Mouse (Mus musculus) liver, postnatal 0 days (tissue): ENCODE data around the gene Mmd. TPM values are rescaled to one million over a fixed set of nuclear protein-coding genes. Genes with fewer than 3 reads are reported as not detected.

ENCODE experiments used
- ATAC-seq: fragments of 200-750 bp; cut with Nextera tagmentation; 2 replicates; pipeline ENCODE4 v1.8.0; 2017; ENCODE audit warnings: mild to moderate bottlenecking, moderate library complexity
- DNase-seq: peaks from one replicate; pipeline ENCODE4 v3.0.0-alpha.2; 2016
- H3K27ac ChIP-seq: fragments of 300-500 bp; sonication (generic); 2 replicates; pipeline ENCODE4 v1.5.1; 2014; ENCODE audit warnings: antibody characterized with exemption, moderate library complexity, mild to moderate bottlenecking, low read depth
- H3K27me3 ChIP-seq: fragments of 300-500 bp; sonication (generic); 2 replicates; pipeline ENCODE4 v1.6.1; 2014; ENCODE audit warnings: low read length, control low read depth, mixed read lengths; ENCODE audit not compliant: insufficient read depth
- H3K36me3 ChIP-seq: fragments of 300-500 bp; sonication (generic); replicated peaks from 2 replicates; pipeline ENCODE4 v1.6.1; 2014; ENCODE audit warnings: mild to moderate bottlenecking, control low read depth, low read length, moderate library complexity, mixed read lengths; ENCODE audit not compliant: insufficient read depth
- H3K4me1 ChIP-seq: fragments of 300-500 bp; sonication (generic); 2 replicates; pipeline ENCODE4 v1.6.1; 2014; ENCODE audit warnings: antibody characterized with exemption, mild to moderate bottlenecking, control low read depth; ENCODE audit not compliant: insufficient read depth
- H3K4me2 ChIP-seq: fragments of 300-500 bp; sonication (generic); 2 replicates; pipeline ENCODE4 v1.6.1; 2014; ENCODE audit warnings: low read depth, mild to moderate bottlenecking, low read length, moderate library complexity, mixed read lengths
- H3K4me3 ChIP-seq: fragments of 300-500 bp; sonication (generic); 2 replicates; pipeline ENCODE4 v1.5.1; 2014; ENCODE audit warnings: low read depth, low read length
- H3K9ac ChIP-seq: fragments of 300-500 bp; sonication (generic); replicated peaks from 2 replicates; pipeline ENCODE4 v1.6.1; 2014; ENCODE audit warnings: mild to moderate bottlenecking, moderate library complexity
- H3K9me3 ChIP-seq: fragments of 300-500 bp; sonication (generic); 2 replicates; pipeline ENCODE4 v1.6.1; 2016; ENCODE audit warnings: mild to moderate bottlenecking, control low read depth, low read length, mixed read lengths
- CTCF ChIP-seq: sonication (generic); IDR thresholded peaks from 2 replicates; pipeline ENCODE4 v1.5.1; 2016; ENCODE audit warnings: antibody characterized with exemption, low read depth
- EP300 ChIP-seq: IDR thresholded peaks from 2 replicates; pipeline ENCODE4 v1.6.1; 2016; ENCODE audit warnings: antibody characterized with exemption, low read depth, mild to moderate bottlenecking
- WGBS: fragments of 180-500 bp; shearing (Covaris S2); extraction: QIAGEN DNeasy Blood & Tissue Kit; methylation state at CpG from one replicate; pipeline ENCODE4 v1.1.7; 2014; ENCODE audit not compliant: insufficient replicate concordance; 5-methylcytosine and 5-hydroxymethylcytosine counted together
- polyA plus RNA-seq: library from polyadenylated mRNA; unstranded; fragments of >200 nt; fragmentation: Nextera tagmentation; extraction: Ambion mirVana; gene quantifications from 2 replicates; pipeline ENCODE4 v1.2.1, GENCODE M21; 2015

Gene Mmd
- polyA plus RNA-seq, 1 experiment from 2014 or later, result 51.1 TPM

DNA sequence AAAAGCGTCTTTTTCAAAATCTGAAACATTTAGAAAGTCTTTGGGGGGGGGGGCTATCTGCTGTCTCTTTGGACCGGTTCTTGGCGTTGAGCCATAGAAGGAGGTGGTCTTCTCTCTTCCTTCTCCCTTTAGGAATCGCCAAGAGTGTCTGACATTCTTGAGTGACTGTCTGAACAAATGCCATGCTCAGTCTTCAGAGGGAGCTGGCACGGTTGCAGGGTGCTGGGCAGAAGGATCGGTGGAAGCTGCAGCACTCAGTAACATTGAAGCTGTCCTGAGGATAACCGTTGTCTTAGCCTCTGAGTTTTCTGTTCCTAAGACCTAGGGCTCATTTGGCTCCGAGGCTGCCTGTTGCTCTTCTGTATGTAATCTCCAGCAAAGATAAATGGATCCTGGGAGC, 3.1 kb downstream of the Mmd start:
- Histone ChIP-seq H3K4me1 (peaks cover 34% of the 10 kb centered on the region), H3K4me2 (peak overlapping the region; percentile 40; the same call in 1 of the 2 replicates), H3K36me3 (no peaks in the 10 kb centered on the region), H3K27ac (no peak overlapping the region), H3K9ac (no peak overlapping the region), H3K9me3 (no peaks in the 10 kb centered on the region), H3K4me3 (no peak overlapping the region), H3K27me3 (no peaks in the 10 kb centered on the region)
- TF ChIP-seq CTCF (no peak), EP300 (no peak)
- 65% methylated on average over 8 of the region's 8 CpGs for WGBS
- ATAC-seq, result no peak
- no peak for DNase-seq

DNA sequence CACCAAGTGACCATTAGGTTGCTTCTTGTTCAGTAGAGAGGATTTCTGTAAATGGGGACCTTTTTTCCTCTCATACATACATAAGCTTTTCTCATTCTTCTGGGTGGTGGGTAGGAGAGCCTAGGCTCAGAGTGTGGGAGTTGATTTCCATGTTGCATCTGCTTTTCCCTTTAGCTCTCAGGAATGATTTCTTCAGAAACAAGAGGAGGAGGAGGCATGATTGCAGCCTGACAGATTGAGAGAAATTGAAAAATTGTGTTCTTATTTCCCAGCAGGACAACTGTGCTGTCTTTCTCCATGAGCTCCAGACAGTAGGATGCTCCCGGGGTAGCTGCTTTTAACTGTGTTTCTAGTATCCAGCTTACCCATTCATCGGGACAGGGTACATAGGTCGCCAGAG, 5.3 kb downstream of the Mmd start:
- no peak overlapping the region for H3K4me3 ChIP-seq
- H3K9me3 ChIP-seq, result no peaks in the 10 kb centered on the region
- no peak overlapping the region for H3K9ac ChIP-seq
- H3K36me3 ChIP-seq, result peaks cover 6% of the 10 kb centered on the region; the same call in 1 of the 2 replicates
- H3K27me3 ChIP-seq, result no peaks in the 10 kb centered on the region
- TF ChIP-seq CTCF (no peak), EP300 (no peak)
- 86% methylated on average over 3 of the region's 3 CpGs for WGBS
- no peak overlapping the region for H3K4me2 ChIP-seq
- DNase-seq (no peak), ATAC-seq (no peak)
- peaks cover 35% of the 10 kb centered on the region for H3K4me1 ChIP-seq
- no peak overlapping the region for H3K27ac ChIP-seq

DNA sequence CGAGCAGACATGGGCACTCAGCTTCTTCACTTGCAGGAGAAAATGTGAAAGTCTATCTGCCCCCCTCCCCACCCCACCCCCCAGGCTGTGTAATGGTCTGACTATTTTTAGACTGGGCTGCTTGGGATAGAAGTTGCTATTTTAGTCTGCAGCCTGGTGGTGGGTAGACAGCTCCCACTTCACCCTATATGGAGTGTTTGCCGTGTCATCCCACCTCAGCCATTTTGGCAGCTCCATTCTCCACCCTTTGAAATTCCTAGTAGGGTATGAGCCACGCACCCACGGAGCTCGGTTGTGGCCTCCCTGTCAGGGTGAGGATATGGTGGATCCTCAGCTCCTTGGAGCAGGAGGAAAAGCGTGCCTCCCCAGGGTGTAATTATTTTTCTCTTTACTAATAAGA, 6.4 kb downstream of the Mmd start:
- 79% methylated on average over 6 of the region's 6 CpGs for WGBS
- H3K4me3 ChIP-seq, result no peak overlapping the region
- H3K4me1 ChIP-seq, result peaks cover 31% of the 10 kb centered on the region
- H3K9me3 ChIP-seq, result no peaks in the 10 kb centered on the region
- ATAC-seq, result no peak
- H3K36me3 ChIP-seq, result peaks cover 12% of the 10 kb centered on the region
- TF ChIP-seq CTCF, result no peak
- no peaks in the 10 kb centered on the region for H3K27me3 ChIP-seq
- no peak overlapping the region for H3K9ac ChIP-seq
- no peak for DNase-seq
- 0 out of 2 replicates have a peak overlapping the region, but pooled peaks have one; percentile 16 for H3K27ac ChIP-seq
- H3K4me2 ChIP-seq, result no peak overlapping the region

DNA sequence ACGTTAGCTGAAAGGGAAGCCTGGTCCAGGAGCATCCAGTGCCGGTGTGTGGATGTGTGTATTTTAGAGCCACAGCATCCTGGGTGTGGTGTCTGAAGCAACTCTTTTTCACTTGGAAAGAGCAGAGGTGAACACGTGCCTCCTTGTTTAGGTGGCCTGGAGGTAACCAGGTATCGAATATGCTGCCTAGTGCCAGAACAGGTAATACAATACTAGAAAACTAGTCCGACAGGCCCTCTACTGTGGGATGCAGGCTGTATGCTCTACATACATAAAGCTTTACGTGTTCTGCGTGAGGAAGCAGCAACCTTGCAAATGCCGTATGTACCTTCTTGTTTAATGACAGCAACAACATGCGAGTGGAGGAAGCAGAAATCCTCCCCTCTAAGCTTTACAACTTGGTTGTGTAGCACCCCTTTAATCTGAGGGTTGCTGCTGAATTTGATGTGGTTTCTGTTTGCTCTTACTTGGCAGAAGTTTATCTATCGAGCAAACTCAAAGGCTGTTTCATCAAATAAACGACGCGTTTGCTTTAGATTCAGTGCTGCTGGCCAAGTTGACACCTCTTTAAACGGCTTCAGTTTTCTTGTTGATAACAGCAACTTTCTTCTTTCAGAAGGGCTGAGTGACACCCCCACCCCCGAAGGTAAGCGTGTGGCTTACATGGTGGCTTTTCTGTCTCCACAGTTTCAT, 7.7 kb downstream of the Mmd start:
- peak overlapping the region; percentile 54 for H3K4me2 ChIP-seq
- peaks cover 25% of the 10 kb centered on the region for H3K36me3 ChIP-seq
- WGBS, result 57% methylated on average over 16 of the region's 16 CpGs
- no peaks in the 10 kb centered on the region for H3K27me3 ChIP-seq
- TF ChIP-seq EP300 (peak; percentile 28; the same call in 1 of the 2 replicates), CTCF (no peak)
- H3K4me1 ChIP-seq, result peaks cover 23% of the 10 kb centered on the region
- no peak for DNase-seq
- ATAC-seq, result no peak
- 0 out of 2 replicates have a peak overlapping the region, but pooled peaks have one; percentile 13 for H3K9ac ChIP-seq
- peak overlapping the region; percentile 90 for H3K27ac ChIP-seq
- H3K4me3 ChIP-seq, result peak overlapping the region; percentile 14; the same call in 1 of the 2 replicates
- no peaks in the 10 kb centered on the region for H3K9me3 ChIP-seq

DNA sequence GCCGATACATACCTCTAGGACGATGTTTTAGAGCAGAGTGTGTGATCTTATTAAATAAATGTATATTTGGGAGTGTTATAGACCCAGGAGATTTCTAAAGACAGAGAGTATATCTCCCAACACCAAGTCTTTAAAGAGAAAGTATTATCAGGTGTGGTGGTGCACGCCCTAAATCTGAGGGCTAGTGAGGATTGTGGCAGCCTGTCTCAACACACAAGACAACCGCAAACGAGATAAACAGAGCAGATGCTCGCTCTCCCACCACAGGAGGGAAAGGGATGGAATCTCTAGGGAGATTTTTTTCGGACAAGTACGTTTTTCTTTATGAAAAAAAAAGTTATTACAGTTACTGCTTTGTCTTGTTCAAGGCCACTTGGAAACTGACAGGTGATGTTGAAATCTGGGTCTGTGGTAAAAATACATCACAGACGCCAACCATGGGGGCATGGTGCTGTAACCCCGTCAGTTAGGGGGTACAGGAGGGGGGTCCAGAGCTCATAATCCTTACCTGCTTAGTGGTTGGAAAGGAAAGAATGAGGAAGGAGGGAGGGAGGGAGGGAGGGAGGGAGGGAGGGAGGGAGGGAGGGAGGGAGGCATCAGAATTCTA, 9.2 kb downstream of the Mmd start:
- no peak for TF ChIP-seq EP300
- no peak for TF ChIP-seq CTCF
- DNase-seq, result no peak
- no peak overlapping the region for H3K9ac ChIP-seq

DNA sequence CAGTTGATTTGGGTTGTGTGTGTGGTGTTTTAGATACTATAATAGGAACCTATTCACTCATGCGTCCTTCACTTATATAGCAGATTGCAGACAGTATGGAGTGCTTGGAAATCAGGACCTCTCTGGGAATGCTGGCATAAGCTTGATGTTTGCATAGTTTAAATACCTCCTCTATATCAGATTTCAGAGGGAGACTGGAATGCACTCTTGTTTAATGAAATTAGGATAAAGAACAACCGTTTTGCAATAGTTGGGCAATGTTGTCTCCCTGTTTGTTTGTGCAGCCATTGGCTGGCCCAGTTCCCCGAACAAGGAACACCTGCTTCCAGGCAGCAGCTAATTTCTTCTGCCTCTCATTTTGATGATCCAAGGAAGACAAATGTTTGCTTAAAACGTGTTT, 9.8 kb downstream of the Mmd start:
- no peaks in the 10 kb centered on the region for H3K9me3 ChIP-seq
- H3K27me3 ChIP-seq, result no peaks in the 10 kb centered on the region
- 43% methylated on average over 4 of the region's 4 CpGs for WGBS
- TF ChIP-seq CTCF (no peak), EP300 (peak; percentile 86)
- peaks cover 31% of the 10 kb centered on the region for H3K36me3 ChIP-seq
- peak; percentile 86 for ATAC-seq
- H3K4me1 ChIP-seq, result peaks cover 18% of the 10 kb centered on the region
- H3K4me2 ChIP-seq, result no peak overlapping the region
- H3K9ac ChIP-seq, result no peak overlapping the region
- H3K4me3 ChIP-seq, result no peak overlapping the region
- H3K27ac ChIP-seq, result peak overlapping the region; percentile 90
- DNase-seq, result peak; percentile 29

More for the DNA sequence above, 9.2 kb downstream of the Mmd start:
- Histone ChIP-seq H3K27ac (peak overlapping the region; percentile 90), H3K36me3 (peaks cover 30% of the 10 kb centered on the region), H3K4me3 (no peak overlapping the region), H3K4me1 (peaks cover 18% of the 10 kb centered on the region), H3K9me3 (no peaks in the 10 kb centered on the region), H3K4me2 (peak overlapping the region; percentile 54), H3K27me3 (no peaks in the 10 kb centered on the region)
- no peak for ATAC-seq
- 58% methylated on average over 10 of the region's 10 CpGs for WGBS
